Mouse (Mus musculus) heart, embryonic 14.5 days (tissue): ENCODE measurements around the gene Ttc22. TPM values are rescaled to one million over a fixed set of nuclear protein-coding genes. Genes with fewer than 3 reads are reported as not detected.

Experiments used
- ATAC-seq: fragments of 200-750 bp; cut with Nextera tagmentation; 2 replicates; pipeline ENCODE4 v1.8.0; 2017; ENCODE audit warnings: low read depth, moderate TSS enrichment; ENCODE audit not compliant: insufficient number of reproducible peaks, insufficient read depth, low FRiP score
- H3K27ac ChIP-seq, 2 experiments: fragments of 200-500 bp in 1 of 2; fragments of 300-500 bp in 1 of 2; sonication (generic) in 1 of 2; replicated peaks in 1 of 2; 2 replicates each; pipeline ENCODE4 v1.5.1; 2012 to 2014; ENCODE audit warnings: low read depth in 2 of 2, low read length in 2 of 2, control low read depth in 1 of 2, mild to moderate bottlenecking in 1 of 2, mixed read lengths in 1 of 2; ENCODE audit not compliant: control insufficient read depth in 1 of 2, insufficient read depth in 1 of 2
- H3K27me3 ChIP-seq: fragments of 300-500 bp; sonication (generic); 2 replicates; pipeline ENCODE4 v1.6.1; 2014; ENCODE audit warnings: mild to moderate bottlenecking, low read length, control low read depth; ENCODE audit not compliant: control insufficient read depth, insufficient read depth
- H3K36me3 ChIP-seq: fragments of 300-500 bp; sonication (generic); 2 replicates; pipeline ENCODE4 v1.6.1; 2014; ENCODE audit warnings: mild to moderate bottlenecking, control low read depth, low read length, mixed read lengths; ENCODE audit not compliant: control insufficient read depth, insufficient read depth
- H3K4me1 ChIP-seq, 2 experiments: fragments of 200-500 bp in 1 of 2; fragments of 300-500 bp in 1 of 2; sonication (generic) in 1 of 2; 2 replicates each; pipeline ENCODE4 v1.6.1; 2012 to 2014; ENCODE audit warnings: low read length in 2 of 2, control low read depth in 1 of 2, mixed read lengths in 1 of 2; ENCODE audit not compliant: control insufficient read depth in 2 of 2, insufficient read depth in 2 of 2
- H3K4me2 ChIP-seq: fragments of 300-500 bp; sonication (generic); 2 replicates; pipeline ENCODE4 v1.6.1; 2014; ENCODE audit warnings: mild to moderate bottlenecking, low read length
- H3K4me3 ChIP-seq, 2 experiments: fragments of 200-500 bp in 1 of 2; fragments of 300-500 bp in 1 of 2; sonication (generic) in 1 of 2; 2 replicates each; pipeline ENCODE4 v1.5.1; 2012 to 2014; ENCODE audit warnings: low read length in 2 of 2, mild to moderate bottlenecking in 2 of 2, control low read depth in 1 of 2, low read depth in 1 of 2, moderate library complexity in 1 of 2; ENCODE audit not compliant: control insufficient read depth in 1 of 2, insufficient read depth in 1 of 2
- H3K9ac ChIP-seq: fragments of 300-500 bp; sonication (generic); 2 replicates; pipeline ENCODE4 v1.6.1; 2014; ENCODE audit warnings: mild to moderate bottlenecking, low read length
- H3K9me3 ChIP-seq: fragments of 300-500 bp; sonication (generic); 2 replicates; pipeline ENCODE4 v1.6.1; 2016; ENCODE audit warnings: low read length, control low read depth; ENCODE audit not compliant: control insufficient read depth
- WGBS: fragments of 180-500 bp; shearing (Covaris S2); extraction: QIAGEN DNeasy Blood & Tissue Kit; methylation state at CpG from one replicate; pipeline ENCODE4 v1.1.7; 2014; 5-methylcytosine and 5-hydroxymethylcytosine counted together
- polyA plus RNA-seq: library from polyadenylated mRNA; unstranded; fragments of >200 nt; fragmentation: Nextera tagmentation; extraction: Ambion mirVana; gene quantifications from 2 replicates; pipeline ENCODE4 v1.2.1, GENCODE M21; 2014

Gene Ttc22
- polyA plus RNA-seq: 0.62 and 0.80 TPM in 2 replicates

- Histone ChIP-seq H3K4me1 (no peaks in the 10 kb centered on the region), H3K27me3 (peaks cover 65% of the 10 kb centered on the region), H3K36me3 (no peaks in the 10 kb centered on the region), H3K27ac (no peak within 1 kb of the TSS), H3K9me3 (no peaks in the 10 kb centered on the region), H3K4me3 (no peak within 1 kb of the TSS), H3K4me2 (no peak within 1 kb of the TSS), H3K9ac (no peak within 1 kb of the TSS)
- WGBS: 22% methylated on average over 16 of the region's 16 CpGs
- ATAC-seq: no peak
Measured at GRCm38 (mm10) chr4:106622030-106622493, at the start of gene Ttc22. TSS of gene Ttc22 (plus strand) at chr4:106622432.

GRCm38 (mm10) chr4:106575022-106575421 is 47.2 kb upstream of the Ttc22 start:
- Histone ChIP-seq H3K27ac (no peak overlapping the region), H3K4me1 (peaks cover 5 to 6% of the 10 kb centered on the region in 2 experiments; a peak in 3 of 4 replicates), H3K4me2 (no peak overlapping the region), H3K36me3 (peaks cover 66% of the 10 kb centered on the region), H3K9me3 (no peaks in the 10 kb centered on the region), H3K27me3 (no peaks in the 10 kb centered on the region), H3K4me3 (no peak overlapping the region), H3K9ac (no peak overlapping the region)
- no peak for ATAC-seq
- 69% methylated on average over 8 of the region's 8 CpGs for WGBS

GRCm38 (mm10) chr4:106577511-106577910 is 44.7 kb upstream of the Ttc22 start:
- H3K4me3 ChIP-seq: no peak overlapping the region
- no peak overlapping the region for H3K4me2 ChIP-seq
- H3K27me3 ChIP-seq: no peaks in the 10 kb centered on the region
- H3K36me3 ChIP-seq: peaks cover 54% of the 10 kb centered on the region
- H3K9ac ChIP-seq: no peak overlapping the region
- H3K27ac ChIP-seq: no peak overlapping the region
- no peak for ATAC-seq
- no peaks in the 10 kb centered on the region for H3K9me3 ChIP-seq
- 75% methylated on average over 7 of the region's 7 CpGs for WGBS
- H3K4me1 ChIP-seq: peaks cover 22 to 31% of the 10 kb centered on the region in 2 experiments

GRCm38 (mm10) chr4:106581176-106581864 is 40.9 kb upstream of the Ttc22 start:
- Histone ChIP-seq H3K9ac (no peak overlapping the region), H3K4me3 (peak overlapping the region in 1 of 2 experiments; percentile 11; a peak in 1 of 4 replicates), H3K9me3 (no peaks in the 10 kb centered on the region), H3K36me3 (peaks cover 48% of the 10 kb centered on the region), H3K4me1 (peaks cover 20 to 27% of the 10 kb centered on the region in 2 experiments), H3K27me3 (no peaks in the 10 kb centered on the region), H3K27ac (peak overlapping the region; percentile 29 to 76), H3K4me2 (peak overlapping the region; percentile 55)
- 26% methylated on average over 14 of the region's 14 CpGs for WGBS
- ATAC-seq: no peak

GRCm38 (mm10) chr4:106581865-106582204 is 40.4 kb upstream of the Ttc22 start:
- Histone ChIP-seq H3K27me3 (no peaks in the 10 kb centered on the region), H3K9ac (no peak overlapping the region), H3K36me3 (peaks cover 48% of the 10 kb centered on the region), H3K27ac (peak overlapping the region in 1 of 2 experiments; percentile 29; a peak in 2 of 4 replicates), H3K9me3 (no peaks in the 10 kb centered on the region), H3K4me3 (peak overlapping the region in 1 of 2 experiments; percentile 11; a peak in 1 of 4 replicates), H3K4me2 (peak overlapping the region; percentile 55), H3K4me1 (peaks cover 20 to 26% of the 10 kb centered on the region in 2 experiments)
- no peak; the same call in 1 of the 2 replicates for ATAC-seq
- WGBS: 26% methylated on average over 15 of the region's 15 CpGs

- Histone ChIP-seq H3K27ac (no peak overlapping the region), H3K9me3 (no peaks in the 10 kb centered on the region), H3K9ac (no peak overlapping the region), H3K4me2 (no peak overlapping the region), H3K27me3 (no peaks in the 10 kb centered on the region), H3K4me1 (peaks cover 20 to 26% of the 10 kb centered on the region in 2 experiments), H3K4me3 (no peak overlapping the region), H3K36me3 (peaks cover 46% of the 10 kb centered on the region)
- ATAC-seq: no peak
- 55% methylated on average over 12 of the region's 12 CpGs for WGBS
Measured at GRCm38 (mm10) chr4:106582428-106583153, 39.6 kb upstream of the Ttc22 start.

- Histone ChIP-seq H3K9me3 (no peaks in the 10 kb centered on the region), H3K27ac (no peak overlapping the region), H3K4me1 (peaks cover 20 to 26% of the 10 kb centered on the region in 2 experiments), H3K4me2 (no peak overlapping the region), H3K27me3 (no peaks in the 10 kb centered on the region), H3K4me3 (no peak overlapping the region), H3K9ac (no peak overlapping the region), H3K36me3 (peaks cover 39% of the 10 kb centered on the region)
- 90% methylated on average over 4 of the region's 4 CpGs for WGBS
- ATAC-seq: no peak
Measured at GRCm38 (mm10) chr4:106584665-106585064, 37.6 kb upstream of the Ttc22 start.
